Mouse (Mus musculus): Measurements from ENCODE around the gene Zfp653. TPM values are rescaled to one million over a fixed set of nuclear protein-coding genes. Genes with fewer than 3 reads are reported as not detected.

Zfp653 gene
- polyA plus RNA-seq, 1 experiment, result 43.1 TPM

DNA sequence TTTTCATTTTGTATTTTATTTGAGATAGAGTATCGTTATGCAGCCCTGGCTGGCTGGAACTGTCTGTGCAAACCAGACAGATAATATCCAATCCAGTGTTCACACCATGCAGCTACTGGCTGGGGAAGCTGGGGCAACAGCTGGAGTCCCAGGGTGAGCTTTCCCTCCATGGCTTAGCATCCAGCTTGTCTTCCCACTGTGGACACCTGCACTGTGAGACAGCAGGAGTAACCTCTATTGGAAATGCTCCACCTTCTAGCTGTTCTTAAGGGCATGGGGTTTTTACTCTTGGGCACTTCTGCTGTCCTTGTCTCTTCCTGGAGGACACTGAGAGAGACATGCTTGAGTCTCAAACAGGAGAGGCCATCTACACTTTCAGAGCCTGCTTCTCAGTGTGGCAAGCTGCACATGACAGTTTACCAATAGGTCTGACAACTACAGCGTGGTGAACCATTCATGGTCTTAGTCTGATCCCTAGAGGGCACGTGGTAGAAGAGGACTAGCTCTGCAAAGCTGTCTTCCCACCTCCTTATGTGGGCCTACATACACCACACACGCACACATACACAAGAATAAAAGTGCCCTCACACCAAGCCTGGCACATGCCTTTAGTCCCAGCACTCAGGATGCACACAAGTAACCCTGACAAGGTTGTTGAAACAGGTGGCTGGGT is 1.2 kb downstream of the Zfp653 start:
- H3K4me1 ChIP-seq (ENCODE audit: control insufficient read depth, insufficient read depth, low read length), result peaks cover 4% of the 10 kb centered on the region
- no peak overlapping the region for H3K27ac ChIP-seq (ENCODE audit: control insufficient read depth, insufficient read depth, low read depth, low read length)
- H3K4me3 ChIP-seq (ENCODE audit: control insufficient read depth, low read depth, low read length), result peak overlapping the region; percentile 83
- no peaks in the 10 kb centered on the region for H3K27me3 ChIP-seq (ENCODE audit: control insufficient read depth, insufficient read depth, low read length)
- H3K36me3 ChIP-seq (ENCODE audit: control insufficient read depth, insufficient read depth, low read length), result no peaks in the 10 kb centered on the region; the same call in none of the 2 replicates
- TF ChIP-seq CTCF (IDR thresholded peaks at IDR 0.05; ENCODE audit: control insufficient read depth, insufficient read depth, insufficient replicate concordance, low read depth, low read length), result no peak
- no peak for TF ChIP-seq POLR2A (IDR thresholded peaks at IDR 0.05; ENCODE audit: control insufficient read depth, low read depth, low read length)

DNA sequence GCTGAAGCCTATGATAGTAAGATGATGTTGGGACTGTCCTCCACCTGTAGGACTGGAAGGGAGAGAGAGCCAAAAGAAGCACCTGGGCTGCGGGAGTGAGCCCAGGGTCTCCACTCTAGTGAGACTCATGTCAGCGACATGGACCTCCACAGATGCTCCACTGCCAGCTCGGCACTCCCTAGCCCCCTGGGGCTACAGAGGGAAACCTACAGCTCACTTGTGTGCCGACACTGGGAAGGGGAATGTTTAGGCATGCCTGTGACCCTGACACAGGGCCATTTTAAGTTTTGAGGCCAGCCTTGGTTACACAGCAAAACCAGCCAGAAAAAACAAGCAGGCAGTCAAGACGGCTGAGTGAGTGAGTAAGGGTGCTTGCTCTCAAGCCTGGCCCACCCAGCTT is 4.0 kb downstream of the Zfp653 start:
- no peak overlapping the region for H3K4me3 ChIP-seq (ENCODE audit: control insufficient read depth, low read depth, low read length)

DNA sequence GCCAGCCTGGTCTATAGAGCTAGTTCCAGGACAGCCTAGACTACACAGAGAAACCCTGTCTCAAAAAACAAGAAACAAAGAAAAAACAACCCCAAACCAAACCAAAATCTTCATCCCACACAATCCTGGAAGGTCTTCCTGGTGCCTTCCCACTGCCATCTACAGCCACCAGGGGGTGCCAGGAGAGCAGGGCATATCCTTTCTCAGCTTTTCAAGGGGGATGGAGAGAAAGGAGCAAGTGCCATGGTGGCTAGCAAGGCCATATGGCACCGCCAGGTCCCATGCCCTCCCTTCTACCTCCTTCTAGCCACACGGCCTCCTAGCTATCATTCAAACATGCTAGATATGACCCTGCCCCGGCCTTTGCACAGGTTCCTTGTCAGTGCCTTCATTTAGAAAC is 4.7 kb downstream of the Zfp653 start:
- Histone ChIP-seq H3K27ac (ENCODE audit: control insufficient read depth, insufficient read depth, low read depth, low read length) (no peak overlapping the region), H3K27me3 (ENCODE audit: control insufficient read depth, insufficient read depth, low read length) (no peaks in the 10 kb centered on the region), H3K4me1 (ENCODE audit: control insufficient read depth, insufficient read depth, low read length) (peaks cover 4% of the 10 kb centered on the region), H3K4me3 (ENCODE audit: control insufficient read depth, low read depth, low read length) (no peak overlapping the region), H3K36me3 (ENCODE audit: control insufficient read depth, insufficient read depth, low read length) (peaks cover 6% of the 10 kb centered on the region)
- TF ChIP-seq POLR2A (IDR thresholded peaks at IDR 0.05; ENCODE audit: control insufficient read depth, low read depth, low read length) (no peak), CTCF (IDR thresholded peaks at IDR 0.05; ENCODE audit: control insufficient read depth, insufficient read depth, insufficient replicate concordance, low read depth, low read length) (peak; percentile 64; the same call in 1 of the 2 replicates)

More for the DNA sequence above, 4.0 kb downstream of the Zfp653 start:
- TF ChIP-seq CTCF (IDR thresholded peaks at IDR 0.05; ENCODE audit: control insufficient read depth, insufficient read depth, insufficient replicate concordance, low read depth, low read length) (no peak), POLR2A (IDR thresholded peaks at IDR 0.05; ENCODE audit: control insufficient read depth, low read depth, low read length) (no peak)
- H3K27me3 ChIP-seq (ENCODE audit: control insufficient read depth, insufficient read depth, low read length), result no peaks in the 10 kb centered on the region
- no peak overlapping the region for H3K27ac ChIP-seq (ENCODE audit: control insufficient read depth, insufficient read depth, low read depth, low read length)
- peaks cover 5% of the 10 kb centered on the region for H3K36me3 ChIP-seq (ENCODE audit: control insufficient read depth, insufficient read depth, low read length)
- peaks cover 4% of the 10 kb centered on the region for H3K4me1 ChIP-seq (ENCODE audit: control insufficient read depth, insufficient read depth, low read length)

DNA sequence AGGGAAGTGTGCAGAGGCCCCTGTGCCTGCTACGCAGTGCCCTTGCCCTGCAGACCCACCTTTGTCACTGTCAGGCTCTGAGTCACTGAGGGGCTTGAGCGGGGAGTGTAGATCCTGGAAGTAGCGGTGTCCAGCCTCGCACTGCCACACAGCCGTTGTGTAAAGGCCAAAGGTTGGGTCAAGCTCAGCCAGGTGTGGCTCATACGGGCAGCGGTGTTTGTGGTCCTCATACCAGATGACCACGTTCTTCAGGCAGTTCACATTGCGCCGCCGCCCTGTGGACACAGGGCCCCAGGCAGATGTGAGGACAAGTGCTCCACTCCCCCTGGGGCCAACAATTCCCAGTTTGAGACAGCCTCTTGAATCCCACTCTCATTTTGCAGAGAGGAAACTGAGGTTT is 5.5 kb downstream of the Zfp653 start:
- TF ChIP-seq CTCF (IDR thresholded peaks at IDR 0.05; ENCODE audit: control insufficient read depth, insufficient read depth, insufficient replicate concordance, low read depth, low read length) (no peak), POLR2A (IDR thresholded peaks at IDR 0.05; ENCODE audit: control insufficient read depth, low read depth, low read length) (no peak)
- peaks cover 8% of the 10 kb centered on the region for H3K36me3 ChIP-seq (ENCODE audit: control insufficient read depth, insufficient read depth, low read length)

DNA sequence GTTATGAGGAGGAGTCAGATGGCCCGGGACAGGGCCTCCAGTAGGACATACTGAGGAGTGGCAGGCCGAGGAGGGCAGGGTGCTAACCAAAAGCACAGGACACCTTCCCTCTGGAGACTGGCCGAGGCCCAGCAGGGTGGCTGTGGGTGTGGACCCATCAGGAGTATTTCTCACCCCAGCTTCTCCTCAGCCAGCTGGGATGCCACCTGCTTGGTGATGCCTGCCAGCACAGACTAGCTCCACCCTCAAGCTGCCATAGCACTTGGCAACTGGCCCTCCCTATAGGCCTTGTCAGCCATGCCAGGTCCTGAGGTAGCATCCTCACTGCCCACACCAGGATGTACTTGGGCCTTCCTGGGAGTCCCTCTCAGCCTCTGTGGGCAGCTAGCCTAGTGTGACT is 6.8 kb downstream of the Zfp653 start:
- H3K4me1 ChIP-seq (ENCODE audit: control insufficient read depth, insufficient read depth, low read length), result no peaks in the 10 kb centered on the region
- H3K27me3 ChIP-seq (ENCODE audit: control insufficient read depth, insufficient read depth, low read length), result no peaks in the 10 kb centered on the region
- H3K36me3 ChIP-seq (ENCODE audit: control insufficient read depth, insufficient read depth, low read length), result peaks cover 8% of the 10 kb centered on the region

More for the DNA sequence above, 5.5 kb downstream of the Zfp653 start:
- Histone ChIP-seq H3K27me3 (ENCODE audit: control insufficient read depth, insufficient read depth, low read length) (no peaks in the 10 kb centered on the region), H3K4me1 (ENCODE audit: control insufficient read depth, insufficient read depth, low read length) (peaks cover 4% of the 10 kb centered on the region), H3K27ac (ENCODE audit: control insufficient read depth, insufficient read depth, low read depth, low read length) (no peak overlapping the region), H3K4me3 (ENCODE audit: control insufficient read depth, low read depth, low read length) (no peak overlapping the region)

DNA sequence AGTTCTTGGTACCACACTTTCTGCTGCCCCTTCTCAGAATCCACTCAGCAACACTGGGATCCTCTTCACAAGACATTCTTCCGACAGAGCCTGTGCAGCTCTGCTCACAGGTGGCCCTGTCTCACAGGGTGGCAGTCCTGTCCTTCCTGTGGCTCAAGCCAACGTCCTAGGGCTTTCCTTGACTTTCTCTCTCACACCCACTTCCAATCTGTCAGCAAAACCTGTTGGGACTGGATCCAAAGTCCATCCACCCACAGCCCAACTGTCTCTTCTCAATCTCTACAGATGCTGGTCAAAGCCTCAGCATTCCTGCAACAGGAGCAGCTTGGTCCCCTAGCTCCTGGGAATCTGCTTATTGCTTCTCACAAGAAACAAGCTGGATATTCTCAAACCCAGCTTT is 9.8 kb downstream of the Zfp653 start:
- no peaks in the 10 kb centered on the region for H3K27me3 ChIP-seq (ENCODE audit: control insufficient read depth, insufficient read depth, low read length)
- H3K27ac ChIP-seq (ENCODE audit: control insufficient read depth, insufficient read depth, low read depth, low read length), result no peak overlapping the region
- TF ChIP-seq CTCF (IDR thresholded peaks at IDR 0.05; ENCODE audit: control insufficient read depth, insufficient read depth, insufficient replicate concordance, low read depth, low read length), result no peak
- no peak for TF ChIP-seq POLR2A (IDR thresholded peaks at IDR 0.05; ENCODE audit: control insufficient read depth, low read depth, low read length)
- H3K4me1 ChIP-seq (ENCODE audit: control insufficient read depth, insufficient read depth, low read length), result no peaks in the 10 kb centered on the region
- no peak overlapping the region for H3K4me3 ChIP-seq (ENCODE audit: control insufficient read depth, low read depth, low read length)
- H3K36me3 ChIP-seq (ENCODE audit: control insufficient read depth, insufficient read depth, low read length), result peaks cover 8% of the 10 kb centered on the region

More for the DNA sequence above, 6.8 kb downstream of the Zfp653 start:
- TF ChIP-seq POLR2A (IDR thresholded peaks at IDR 0.05; ENCODE audit: control insufficient read depth, low read depth, low read length) (no peak), CTCF (IDR thresholded peaks at IDR 0.05; ENCODE audit: control insufficient read depth, insufficient read depth, insufficient replicate concordance, low read depth, low read length) (no peak)
- H3K4me3 ChIP-seq (ENCODE audit: control insufficient read depth, low read depth, low read length), result no peak overlapping the region
- H3K27ac ChIP-seq (ENCODE audit: control insufficient read depth, insufficient read depth, low read depth, low read length), result no peak overlapping the region

DNA sequence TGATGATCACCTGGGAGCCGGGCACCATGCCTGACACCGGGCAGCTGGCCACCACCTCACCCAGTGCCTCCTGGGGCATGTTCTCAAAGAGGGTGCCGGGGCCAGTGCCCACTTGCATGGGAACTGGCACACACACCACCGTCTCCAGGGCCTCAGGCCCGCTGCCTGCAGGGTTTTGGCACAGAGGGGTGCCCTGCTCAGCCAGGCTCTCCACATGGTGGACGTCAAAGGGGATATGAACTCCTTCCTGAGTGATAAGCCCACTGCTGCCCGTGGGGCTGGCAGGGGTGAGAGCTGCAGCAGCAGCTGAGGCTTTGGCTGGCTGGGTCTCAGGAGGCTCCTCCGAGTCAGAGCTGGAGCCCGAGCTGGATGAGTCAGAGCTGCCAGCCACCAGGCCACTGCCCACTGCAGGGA is 13.2 kb downstream of the Zfp653 start:
- peaks cover 15% of the 10 kb centered on the region for H3K4me1 ChIP-seq (ENCODE audit: control insufficient read depth, insufficient read depth, low read length)
- no peak overlapping the region for H3K27ac ChIP-seq (ENCODE audit: control insufficient read depth, insufficient read depth, low read depth, low read length)
- TF ChIP-seq CTCF (IDR thresholded peaks at IDR 0.05; ENCODE audit: control insufficient read depth, insufficient read depth, insufficient replicate concordance, low read depth, low read length) (no peak), POLR2A (IDR thresholded peaks at IDR 0.05; ENCODE audit: control insufficient read depth, low read depth, low read length) (no peak)
- peaks cover 3% of the 10 kb centered on the region for H3K36me3 ChIP-seq (ENCODE audit: control insufficient read depth, insufficient read depth, low read length)
- H3K27me3 ChIP-seq (ENCODE audit: control insufficient read depth, insufficient read depth, low read length), result no peaks in the 10 kb centered on the region
- no peak overlapping the region for H3K4me3 ChIP-seq (ENCODE audit: control insufficient read depth, low read depth, low read length)

Measured in testis, adult 2 months (tissue).